Mouse (Mus musculus) CD4-positive, CD25-positive, alpha-beta regulatory T cell, adult 9 weeks (primary cell): ENCODE results near the gene P2ry12. TPM values are rescaled to one million over a fixed set of nuclear protein-coding genes. Genes with fewer than 3 reads are reported as not detected.

Experiments used
- polyA plus RNA-seq: library from polyadenylated mRNA; unstranded; fragments of 100-300 nt; shearing (Covaris generic); gene quantifications from one replicate; pipeline ENCODE4 v1.2.1, GENCODE M21; 2017

The P2ry12 gene
- 0.46 TPM for polyA plus RNA-seq

DNA sequence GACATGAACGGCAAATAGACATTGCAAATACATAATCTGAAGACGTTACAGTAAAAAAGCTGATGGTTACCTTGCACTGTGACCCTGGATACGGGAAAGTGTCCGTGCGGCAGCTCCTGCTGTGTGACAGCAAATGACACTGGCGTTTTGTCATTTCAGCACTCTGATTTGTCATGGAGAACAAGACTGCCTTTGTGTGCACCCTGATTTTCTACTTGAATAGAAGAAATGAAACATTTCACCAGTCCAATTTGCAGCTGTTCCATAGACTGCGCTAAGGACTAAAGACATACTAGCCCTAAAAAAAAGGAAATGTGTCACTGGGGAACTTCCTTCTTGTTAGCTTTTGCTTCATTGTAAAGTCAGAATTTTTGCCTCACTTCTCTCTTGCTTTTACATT is at the start of gene P2ry12:
P2ry12 (minus strand) TSS at position 168 of the 400 bp plus-strand sequence.

DNA sequence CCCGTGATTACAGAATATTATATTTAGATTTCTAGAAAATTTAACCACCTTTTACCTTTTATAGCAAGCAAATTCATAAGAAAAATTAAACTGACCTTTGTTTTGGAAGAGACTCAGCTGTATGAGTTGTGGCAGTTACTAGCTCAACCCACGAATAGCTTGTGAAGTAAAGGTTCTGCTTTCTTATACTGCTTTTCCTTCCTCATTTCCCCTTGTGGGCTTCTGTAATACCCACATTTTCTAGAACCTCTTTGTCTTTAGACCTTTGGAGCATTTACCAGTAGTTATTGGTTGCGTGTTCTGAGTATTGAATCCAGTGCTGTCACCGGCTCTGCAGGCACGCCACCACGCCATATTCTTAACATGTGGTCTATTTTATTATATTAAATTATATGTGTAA is 51.9 kb downstream of the P2ry12 start, which contains the start of gene P2ry13:
P2ry13 (minus strand) TSS at position 156 of the 400 bp plus-strand sequence.

GRCm38 (mm10) chr3:59194938-59195337 is 67.7 kb downstream of the P2ry12 start, which contains the start of gene Gpr87:
TSS of gene Gpr87 (minus strand) at chr3:59195104.

Other genes starting within 250 kb of the P2ry12 start
- 49.4 TPM for gene Gpr171, start 161.1 kb downstream of the P2ry12 start, polyA plus RNA-seq
- gene P2ry14, start 109.3 kb downstream of the P2ry12 start, polyA plus RNA-seq = 3.5 TPM
- gene Gpr87, start 67.8 kb downstream of the P2ry12 start, polyA plus RNA-seq = not detected
- 0.92 TPM for gene P2ry13, start 52.0 kb downstream of the P2ry12 start, polyA plus RNA-seq
- not detected for gene Igsf10, start 81.5 kb upstream of the P2ry12 start, polyA plus RNA-seq